Mouse (Mus musculus): ENCODE results near the gene Zfp282. TPM values are rescaled to one million over a fixed set of nuclear protein-coding genes. Genes with fewer than 3 reads are reported as not detected.
"Not testable (repeated sequence)": the region's sequence is repeated elsewhere in the genome, so short reads cannot be mapped to it uniquely, and the experiment has no call there.

The Zfp282 gene
- total and polyA plus RNA-seq, 2 experiments: 2.6 to 3.0 TPM

DNA sequence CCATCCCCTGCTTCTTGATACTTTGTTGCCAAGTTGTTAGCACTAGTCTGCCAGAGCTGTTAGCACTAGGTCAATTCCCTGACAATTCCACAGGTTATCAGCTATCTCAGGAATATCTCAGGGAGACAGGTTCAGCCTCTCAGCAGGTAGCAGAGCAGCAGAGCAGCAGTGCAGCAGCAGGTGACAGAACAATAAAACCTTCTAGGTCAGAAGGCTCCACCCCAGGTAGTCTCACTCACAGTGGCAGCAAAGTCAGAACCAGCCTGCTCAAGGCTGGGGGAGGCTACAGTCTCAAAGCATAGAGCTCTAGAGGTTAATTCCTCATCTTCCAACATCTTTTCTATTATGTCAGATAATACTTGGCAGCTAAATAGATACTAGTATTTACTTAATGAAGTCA is 31.2 kb upstream of the Zfp282 start:
- Histone ChIP-seq H3K4me3 (ENCODE audit: insufficient read depth, low read depth, low read length) (no peak overlapping the region), H3K4me1 (ENCODE audit: control insufficient read depth, insufficient read depth, low read length) (no peaks in the 10 kb centered on the region), H3K79me2 (ENCODE audit: control insufficient read depth, insufficient read depth, low read length) (no peaks in the 10 kb centered on the region; the same call in 1 of the 2 replicates), H3K27ac (replicated peaks; ENCODE audit: insufficient read depth, low read depth, low read length) (no peak overlapping the region), H3K27me3 (ENCODE audit: control insufficient read depth, insufficient read depth, low read length) (no peaks in the 10 kb centered on the region), H3K9ac (ENCODE audit: low read depth, low read length) (no peak overlapping the region), H3K36me3 (ENCODE audit: control insufficient read depth, insufficient read depth, low read length) (peaks cover 12% of the 10 kb centered on the region)
- no peak for DNase-seq (ENCODE audit: extremely low read depth, low read depth, low spot score)
- TF ChIP-seq POLR2A (IDR thresholded peaks at IDR 0.05; ENCODE audit: extremely low read depth, insufficient read depth, low read length) (no peak), CTCF (IDR thresholded peaks at IDR 0.05; ENCODE audit: low read depth, low read length) (no peak)

DNA sequence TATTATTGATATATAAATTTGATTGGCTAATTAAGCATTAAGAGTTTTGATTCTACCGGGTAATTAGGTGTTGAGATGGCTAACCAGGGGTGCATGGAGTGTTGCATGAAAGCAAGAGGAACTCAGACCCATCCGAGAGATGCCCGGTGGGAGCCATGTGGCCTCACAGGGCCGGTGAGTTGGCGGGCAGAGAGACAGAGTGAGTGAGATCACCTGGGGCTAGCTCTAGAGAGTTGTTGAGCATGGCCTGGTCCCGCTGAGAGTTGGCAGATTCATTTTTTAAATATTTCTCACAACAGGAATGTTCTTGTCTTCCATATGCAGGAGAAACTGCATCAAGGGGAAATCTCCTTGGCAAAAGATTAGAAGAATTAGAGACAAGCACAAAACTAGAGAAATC is 19.8 kb upstream of the Zfp282 start:
- H3K36me3 ChIP-seq (ENCODE audit: control insufficient read depth, insufficient read depth, low read length): peaks cover 22% of the 10 kb centered on the region; the same call in 1 of the 2 replicates
- DNase-seq (ENCODE audit: extremely low read depth, low read depth, low spot score): no peak
- no peak overlapping the region for H3K9ac ChIP-seq (ENCODE audit: low read depth, low read length)
- no peaks in the 10 kb centered on the region for H3K79me2 ChIP-seq (ENCODE audit: control insufficient read depth, insufficient read depth, low read length)
- no peak overlapping the region for H3K27ac ChIP-seq (replicated peaks; ENCODE audit: insufficient read depth, low read depth, low read length)
- no peak for TF ChIP-seq POLR2A (IDR thresholded peaks at IDR 0.05; ENCODE audit: extremely low read depth, insufficient read depth, low read length)
- no peak for TF ChIP-seq CTCF (IDR thresholded peaks at IDR 0.05; ENCODE audit: low read depth, low read length)
- no peaks in the 10 kb centered on the region for H3K4me1 ChIP-seq (ENCODE audit: control insufficient read depth, insufficient read depth, low read length)
- WGBS: 93% methylated on average over 6 of the region's 6 CpGs
- no peaks in the 10 kb centered on the region for H3K27me3 ChIP-seq (ENCODE audit: control insufficient read depth, insufficient read depth, low read length)
- no peak overlapping the region for H3K4me3 ChIP-seq (ENCODE audit: insufficient read depth, low read depth, low read length)

DNA sequence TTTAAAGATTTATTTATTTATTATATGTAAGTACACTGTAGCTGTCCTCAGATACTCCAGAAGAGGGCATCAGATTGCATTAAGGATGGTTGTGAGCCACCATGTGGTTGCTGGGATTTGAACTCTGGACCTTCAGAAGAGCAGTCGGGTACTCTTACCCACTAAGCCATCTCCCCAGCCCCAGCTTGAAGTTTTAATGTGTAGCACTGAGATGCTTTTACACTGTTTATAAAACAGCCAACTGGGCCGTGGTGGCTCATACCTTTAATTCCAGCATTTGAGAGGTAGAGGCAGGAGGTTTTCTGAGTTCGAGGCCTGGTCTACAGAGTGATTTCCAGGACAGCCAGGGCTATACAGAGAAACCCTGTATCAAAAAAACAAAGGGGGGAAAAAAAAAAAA is 19.3 kb upstream of the Zfp282 start:
- over 99% methylated on average over 3 of the region's 3 CpGs for WGBS
- not testable (repeated sequence) for H3K4me1 ChIP-seq (ENCODE audit: control insufficient read depth, insufficient read depth, low read length); H3K4me3 ChIP-seq (ENCODE audit: insufficient read depth, low read depth, low read length); H3K79me2 ChIP-seq (ENCODE audit: control insufficient read depth, insufficient read depth, low read length); DNase-seq (ENCODE audit: extremely low read depth, low read depth, low spot score); H3K9ac ChIP-seq (ENCODE audit: low read depth, low read length); H3K27ac ChIP-seq (replicated peaks; ENCODE audit: insufficient read depth, low read depth, low read length); H3K27me3 ChIP-seq (ENCODE audit: control insufficient read depth, insufficient read depth, low read length)
- H3K36me3 ChIP-seq (ENCODE audit: control insufficient read depth, insufficient read depth, low read length): peaks cover 26% of the 10 kb centered on the region; the same call in 1 of the 2 replicates

DNA sequence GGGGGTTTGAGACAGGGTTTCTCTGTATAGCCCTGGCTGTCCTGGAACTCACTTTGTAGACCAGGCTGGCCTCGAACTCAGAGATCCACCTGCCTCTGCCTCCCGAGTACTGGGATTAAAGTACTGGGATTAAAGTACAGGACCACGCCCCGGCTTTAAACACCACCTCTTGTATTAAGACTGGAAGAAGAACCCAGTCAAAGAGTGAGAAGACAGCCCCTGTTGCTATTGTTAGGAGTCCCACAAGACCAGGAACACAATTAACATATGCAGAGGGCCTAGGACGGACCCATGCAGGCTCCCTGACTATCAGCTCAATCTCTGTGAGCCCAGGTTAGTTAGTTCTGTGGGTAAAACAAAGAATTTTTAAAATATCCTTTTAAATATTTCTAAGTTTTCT is 4.7 kb upstream of the Zfp282 start:
- no peaks in the 10 kb centered on the region for H3K79me2 ChIP-seq (ENCODE audit: control insufficient read depth, insufficient read depth, low read length)
- H3K9ac ChIP-seq (ENCODE audit: low read depth, low read length): no peak overlapping the region
- peaks cover 4% of the 10 kb centered on the region; the same call in 1 of the 2 replicates for H3K36me3 ChIP-seq (ENCODE audit: control insufficient read depth, insufficient read depth, low read length)
- no peak overlapping the region for H3K27ac ChIP-seq (replicated peaks; ENCODE audit: insufficient read depth, low read depth, low read length)
- TF ChIP-seq CTCF (IDR thresholded peaks at IDR 0.05; ENCODE audit: low read depth, low read length): no peak
- no peak for TF ChIP-seq POLR2A (IDR thresholded peaks at IDR 0.05; ENCODE audit: extremely low read depth, insufficient read depth, low read length)
- no peak overlapping the region for H3K4me3 ChIP-seq (ENCODE audit: insufficient read depth, low read depth, low read length)
- WGBS: 95% methylated on average over 5 of the region's 5 CpGs
- H3K27me3 ChIP-seq (ENCODE audit: control insufficient read depth, insufficient read depth, low read length): no peaks in the 10 kb centered on the region
- DNase-seq (ENCODE audit: extremely low read depth, low read depth, low spot score): no peak
- H3K4me1 ChIP-seq (ENCODE audit: control insufficient read depth, insufficient read depth, low read length): no peaks in the 10 kb centered on the region

DNA sequence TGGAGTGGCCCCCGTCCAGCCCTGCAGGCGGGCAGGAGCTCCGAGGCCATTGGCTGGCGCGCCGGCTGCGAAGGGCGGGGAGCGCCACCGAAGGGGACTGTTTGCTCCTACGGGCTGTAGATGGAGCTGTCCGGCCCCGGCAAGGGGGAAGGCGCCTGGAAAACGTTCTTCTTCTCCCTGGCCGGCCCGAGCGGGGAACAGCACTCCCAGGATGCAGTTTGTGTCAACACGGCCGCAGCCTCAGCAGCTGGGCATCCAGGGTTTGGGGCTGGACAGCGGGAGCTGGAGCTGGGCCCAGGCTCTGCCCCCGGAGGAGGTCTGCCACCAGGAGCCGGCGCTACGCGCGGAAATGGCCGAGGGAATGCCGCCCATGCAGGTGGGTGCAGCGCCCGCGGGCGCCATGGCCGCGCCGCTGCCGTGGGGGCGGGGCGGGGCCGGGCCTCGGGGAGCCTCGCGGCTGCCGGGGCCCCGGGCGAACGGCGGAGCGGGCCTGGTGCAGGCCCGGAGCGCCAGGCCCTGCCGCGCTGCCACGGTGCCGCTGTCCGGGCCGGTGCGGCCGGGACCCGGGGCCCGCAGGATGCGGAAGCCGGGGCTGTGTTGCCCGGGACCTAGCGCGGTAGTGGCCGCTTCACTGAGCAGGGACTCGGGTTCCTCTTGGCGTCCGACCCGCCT is 593 bp downstream of the Zfp282 start:
- peaks cover 18% of the 10 kb centered on the region; the same call in 1 of the 2 replicates for H3K79me2 ChIP-seq (ENCODE audit: control insufficient read depth, insufficient read depth, low read length)
- peaks cover 6% of the 10 kb centered on the region for H3K36me3 ChIP-seq (ENCODE audit: control insufficient read depth, insufficient read depth, low read length)

DNA sequence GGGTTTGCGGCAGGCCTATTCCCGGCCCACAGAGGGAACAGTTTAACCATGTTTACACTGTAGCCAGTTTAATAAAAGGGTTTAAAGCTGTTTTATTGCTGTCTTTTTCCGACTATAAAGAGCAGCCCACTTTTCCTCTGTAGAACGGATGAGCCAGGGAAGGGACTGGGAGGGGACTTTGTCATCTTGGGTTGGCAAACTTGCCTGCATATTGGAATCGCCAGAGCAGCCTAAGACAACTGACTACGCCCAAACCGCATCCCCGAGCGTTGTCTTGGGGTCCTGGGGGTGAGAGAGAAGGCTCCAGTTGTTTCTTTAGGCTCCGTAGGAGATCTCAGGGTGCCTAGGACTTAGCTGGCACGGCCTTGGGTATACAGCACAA is 1.1 kb downstream of the Zfp282 start:
- peaks cover 6% of the 10 kb centered on the region for H3K4me1 ChIP-seq (ENCODE audit: control insufficient read depth, insufficient read depth, low read length)
- peaks cover 18% of the 10 kb centered on the region; the same call in 1 of the 2 replicates for H3K79me2 ChIP-seq (ENCODE audit: control insufficient read depth, insufficient read depth, low read length)
- WGBS: under 1% methylated on average over 11 of the region's 11 CpGs
- no peaks in the 10 kb centered on the region for H3K27me3 ChIP-seq (ENCODE audit: control insufficient read depth, insufficient read depth, low read length)
- peaks cover 8% of the 10 kb centered on the region for H3K36me3 ChIP-seq (ENCODE audit: control insufficient read depth, insufficient read depth, low read length)
- peak overlapping the region; percentile 63 for H3K27ac ChIP-seq (replicated peaks; ENCODE audit: insufficient read depth, low read depth, low read length)
- peak overlapping the region; percentile 86 for H3K9ac ChIP-seq (ENCODE audit: low read depth, low read length)
- TF ChIP-seq CTCF (IDR thresholded peaks at IDR 0.05; ENCODE audit: low read depth, low read length) (no peak), POLR2A (IDR thresholded peaks at IDR 0.05; ENCODE audit: extremely low read depth, insufficient read depth, low read length) (no peak)
- H3K4me3 ChIP-seq (ENCODE audit: insufficient read depth, low read depth, low read length): peak overlapping the region; percentile 80
- peak; percentile 45 for DNase-seq (ENCODE audit: extremely low read depth, low read depth, low spot score)

More for the DNA sequence above, 593 bp downstream of the Zfp282 start:
- Histone ChIP-seq H3K27me3 (ENCODE audit: control insufficient read depth, insufficient read depth, low read length) (no peaks in the 10 kb centered on the region), H3K4me3 (ENCODE audit: insufficient read depth, low read depth, low read length) (peak overlapping the region; percentile 80), H3K9ac (ENCODE audit: low read depth, low read length) (peak overlapping the region; percentile 86), H3K4me1 (ENCODE audit: control insufficient read depth, insufficient read depth, low read length) (peaks cover 6% of the 10 kb centered on the region), H3K27ac (replicated peaks; ENCODE audit: insufficient read depth, low read depth, low read length) (peak overlapping the region; percentile 82)
- peak; percentile 81 for DNase-seq (ENCODE audit: extremely low read depth, low read depth, low spot score)
- TF ChIP-seq CTCF (IDR thresholded peaks at IDR 0.05; ENCODE audit: low read depth, low read length) (peak; percentile 74), POLR2A (IDR thresholded peaks at IDR 0.05; ENCODE audit: extremely low read depth, insufficient read depth, low read length) (peak; percentile 66; the same call in 1 of the 2 replicates)
- WGBS: under 1% methylated on average over 69 of the region's 71 CpGs
